Comparison of ENCODE assay signal across 22 mouse cellular contexts in genomic region chr14:103966293-103966692, GRCm38 (mm10).
"Had no signal": no experiment of that assay in that cellular context is flagged by ENCODE, and none has a peak within 500 bp of the region (broad histone marks: within the 10 kb centered on the region; RNA-seq: fewer than 3 reads in every experiment).

No protein-coding gene starts in this region.

- H3K4me3 ChIP-seq: heart, embryonic 10.5 days; heart, embryonic 12.5 days; intestine, embryonic 15.5 days; layer of hippocampus, adult 2 months; left cerebral cortex, adult 2 months; limb, embryonic 10.5 days; limb, embryonic 12.5 days; liver, embryonic 13.5 days had no signal

- H3K9me3 ChIP-seq: heart, embryonic 10.5 days; intestine, embryonic 15.5 days; limb, embryonic 10.5 days; limb, embryonic 12.5 days; liver, embryonic 13.5 days had no signal

- H3K4me1 ChIP-seq: heart, embryonic 10.5 days; heart, embryonic 12.5 days; intestine, embryonic 15.5 days; limb, embryonic 12.5 days; liver, embryonic 13.5 days had no signal

- H3K27me3 ChIP-seq: heart, embryonic 12.5 days; intestine, embryonic 15.5 days; limb, embryonic 12.5 days; liver, embryonic 13.5 days had no signal

- ATAC-seq: hindbrain, embryonic 16.5 days; inflammation-experienced regulatory T-cells, adult 6 months; intestine, embryonic 15.5 days; intestine, postnatal 0 days had no signal

- H3K36me3 ChIP-seq: heart, embryonic 10.5 days; heart, embryonic 12.5 days; intestine, embryonic 15.5 days; limb, embryonic 10.5 days; limb, embryonic 12.5 days; liver, embryonic 13.5 days had no signal

- H3K4me2 ChIP-seq: heart, embryonic 12.5 days; hindbrain, embryonic 14.5 days; intestine, embryonic 15.5 days; limb, embryonic 12.5 days; liver, embryonic 11.5 days; liver, embryonic 13.5 days had no signal

- H3K9ac ChIP-seq: heart, embryonic 12.5 days; hindbrain, embryonic 14.5 days; intestine, embryonic 15.5 days; limb, embryonic 12.5 days; liver, embryonic 13.5 days had no signal

- DNase-seq: gastrocnemius, postnatal 14 days; heart, postnatal 10 days; heart, postnatal 4 days; kidney, adult 18-20 months; kidney, adult 8-10 months; kidney, postnatal 10 days; kidney, postnatal 25 days; kidney, postnatal 4 days; liver; liver, embryonic 13.5 days had no signal

- H3K27ac ChIP-seq: heart, embryonic 10.5 days; hindbrain, embryonic 14.5 days; intestine, embryonic 15.5 days; layer of hippocampus, adult 2 months; left cerebral cortex, adult 2 months; limb, embryonic 10.5 days; limb, embryonic 12.5 days; liver, embryonic 13.5 days had no signal
